In the genomic region with DNA sequence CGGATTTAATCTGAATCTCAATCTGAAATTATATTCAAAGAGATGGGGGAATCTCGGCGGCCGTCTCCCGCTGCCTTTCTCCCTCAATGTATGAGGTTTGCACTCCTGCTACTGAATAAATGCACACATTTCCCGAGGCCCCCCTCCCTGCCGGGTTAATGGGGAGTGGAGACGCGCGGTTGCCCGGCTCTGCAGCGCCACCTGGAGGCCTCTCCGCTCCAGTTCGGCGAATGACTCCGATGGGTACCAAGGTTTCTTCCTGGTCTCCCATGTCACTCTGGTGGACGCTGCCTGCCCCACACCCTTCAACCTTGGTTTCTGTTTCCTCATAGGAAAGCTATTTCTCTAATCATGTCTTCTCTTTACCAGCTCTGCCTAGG, we compare ENCODE assay signal across 8 mouse cellular contexts. TPM values are rescaled to one million over a fixed set of nuclear protein-coding genes. Genes with fewer than 3 reads are reported as not detected.
A peak's percentile ranks its signal among the peaks of the same experiment; 100 is the strongest.
DNase-seq lines count a peak whose midpoint lies in the region; ATAC-seq lines count a peak whose summit lies in the region.

No protein-coding gene starts in this region.

- 0% methylated on average over 17 of the region's 17 CpGs for WGBS in intestine, embryonic 14.5 days

- ATAC-seq in intestine, embryonic 14.5 days (replicated peaks; ENCODE audit: low FRiP score, low TSS enrichment, low read depth): peak; percentile 29; the same call in 1 of the 2 replicates
- ATAC-seq in megakaryocyte progenitor cell, adult 5-6 weeks (replicated peaks; ENCODE audit: poor library complexity): peak; percentile 81

- H3K9me3 ChIP-seq in intestine, embryonic 14.5 days (ENCODE audit: control insufficient read depth, low read length): no peaks in the 10 kb centered on the region

- peak; percentile 93 for DNase-seq in adrenal gland, postnatal 10 days
- peak; percentile 91 for DNase-seq in embryo, embryonic 11 days
- peak; percentile 62 for DNase-seq in gastrocnemius, postnatal 25 days
- peak; percentile 95 for DNase-seq in intestine, embryonic 14.5 days (ENCODE audit: low spot score)
- DNase-seq in left cerebral cortex, postnatal 10 days (ENCODE audit: extremely low spot score in 1 of 2, low spot score in 2 of 2): peak; percentile 84 to 88
- DNase-seq in right cerebral cortex, postnatal 36 days (ENCODE audit: low spot score in 2 of 2): peak; percentile 73 to 78
- DNase-seq in yolk sac, embryonic 10.5 days (ENCODE audit: low spot score): peak; percentile 62

- no peak overlapping the region for H3K9ac ChIP-seq in intestine, embryonic 14.5 days (ENCODE audit: low read length)

- peak overlapping the region; percentile 44 for H3K4me3 ChIP-seq in intestine, embryonic 14.5 days (ENCODE audit: low read depth, low read length)

- no peak overlapping the region for H3K27ac ChIP-seq in intestine, embryonic 14.5 days (ENCODE audit: low read depth)

- H3K27me3 ChIP-seq in intestine, embryonic 14.5 days (replicated peaks; ENCODE audit: control insufficient read depth, insufficient read depth, low read length): peaks cover 57% of the 10 kb centered on the region

- no peaks in the 10 kb centered on the region for H3K36me3 ChIP-seq in intestine, embryonic 14.5 days (ENCODE audit: control insufficient read depth, insufficient read depth, low read length)

- intact Hi-C loops in left cerebral cortex, postnatal 10 days (cut with DNase I): loop anchor here (5.0 kb wide), 2 partner anchors 33 to 73 kb away; no protein-coding TSS in a partner anchor

- peak overlapping the region; percentile 99 for H3K4me2 ChIP-seq in intestine, embryonic 14.5 days (ENCODE audit: low read length)

- H3K4me1 ChIP-seq in intestine, embryonic 14.5 days (replicated peaks; ENCODE audit: control insufficient read depth, insufficient read depth, low read length): peaks cover 3% of the 10 kb centered on the region

RNA-seq across cellular contexts. Expression of a gene that starts 4.6 kb away (rescaled TPM):
- total RNA-seq in adrenal gland, postnatal 10 days (2021): 10 to 100 TPM in 1 of 2 experiments, 1 to 10 TPM in 1; 8.1 to 12.5 TPM
- total RNA-seq in gastrocnemius, postnatal 25 days (2021): 1 to 10 TPM; 2.4 to 3.0 TPM
- 1.7 and 2.9 TPM in 2 replicates for polyA plus RNA-seq in intestine, embryonic 14.5 days (2014; fragmentation: Nextera tagmentation; extraction: Ambion mirVana)
- 10 to 100 TPM; 25.2 to 26.8 TPM for total RNA-seq in left cerebral cortex, postnatal 10 days (2021)
- total RNA-seq in megakaryocyte progenitor cell, adult 5-6 weeks (2015): 16.9 and 18.4 TPM in 2 replicates
- 7.2 and 7.7 TPM in 2 replicates for total RNA-seq in megakaryocyte progenitor cell, adult 5-6 weeks (2017)
